Mouse (Mus musculus) limb, embryonic 14.5 days (tissue): ENCODE results near the gene Rmi1. TPM values are rescaled to one million over a fixed set of nuclear protein-coding genes. Genes with fewer than 3 reads are reported as not detected.
"Not testable (repeated sequence)": the region's sequence is repeated elsewhere in the genome, so short reads cannot be mapped to it uniquely, and the experiment has no call there.

Experiments
- ATAC-seq: fragments of 200-750 bp; cut with Nextera tagmentation; 2 replicates; pipeline ENCODE4 v1.8.0; 2017; ENCODE audit warnings: low read depth, moderate number of reproducible peaks, moderate TSS enrichment; ENCODE audit not compliant: low FRiP score
- DNase-seq: peaks from one replicate; pipeline ENCODE4 v3.0.0-alpha.2; 2015; ENCODE audit warnings: low spot score
- H3K27ac ChIP-seq: fragments of 300-500 bp; sonication (generic); replicated peaks from 2 replicates; pipeline ENCODE4 v1.5.1; 2014; ENCODE audit warnings: low read depth, mild to moderate bottlenecking, low read length, moderate library complexity, mixed read lengths
- H3K27me3 ChIP-seq: fragments of 300-500 bp; sonication (generic); 2 replicates; pipeline ENCODE4 v1.6.1; 2014; ENCODE audit warnings: low read length, mixed read lengths; ENCODE audit not compliant: control insufficient read depth, insufficient read depth
- H3K36me3 ChIP-seq: fragments of 300-500 bp; sonication (generic); 2 replicates; pipeline ENCODE4 v1.6.1; 2014; ENCODE audit warnings: mild to moderate bottlenecking, low read length, moderate library complexity, mixed read lengths; ENCODE audit not compliant: control insufficient read depth, insufficient read depth
- H3K4me1 ChIP-seq: fragments of 300-500 bp; sonication (generic); 2 replicates; pipeline ENCODE4 v1.6.1; 2014; ENCODE audit warnings: antibody characterized with exemption, low read length, mixed read lengths; ENCODE audit not compliant: control insufficient read depth, insufficient read depth
- H3K4me2 ChIP-seq: fragments of 300-500 bp; sonication (generic); replicated peaks from 2 replicates; pipeline ENCODE4 v1.6.1; 2014; ENCODE audit warnings: low read depth, mild to moderate bottlenecking, low read length, moderate library complexity; ENCODE audit not compliant: severe bottlenecking
- H3K4me3 ChIP-seq: fragments of 300-500 bp; sonication (generic); replicated peaks from 2 replicates; pipeline ENCODE4 v1.5.1; 2014; ENCODE audit warnings: low read length
- H3K9ac ChIP-seq: fragments of 300-500 bp; sonication (generic); 2 replicates; pipeline ENCODE4 v1.6.1; 2014; ENCODE audit warnings: mild to moderate bottlenecking, low read depth, low read length, moderate library complexity; ENCODE audit not compliant: severe bottlenecking
- H3K9me3 ChIP-seq: fragments of 300-500 bp; sonication (generic); 2 replicates; pipeline ENCODE4 v1.6.1; 2016; ENCODE audit warnings: low read length; ENCODE audit not compliant: control insufficient read depth
- POLR2A ChIP-seq: fragments of 200-500 bp; IDR thresholded peaks from 2 replicates; pipeline ENCODE4 v1.8.0; 2012; ENCODE audit warnings: inconsistent platforms, mild to moderate bottlenecking, moderate library complexity, borderline replicate concordance; ENCODE audit not compliant: insufficient read depth, insufficient read length; ENCODE audit errors: extremely low read depth
- WGBS: fragments of 180-500 bp; shearing (Covaris S2); extraction: QIAGEN DNeasy Blood & Tissue Kit; methylation state at CpG from one replicate; pipeline ENCODE4 v1.1.7; 2014; 5-methylcytosine and 5-hydroxymethylcytosine counted together
- microRNA counts: library from miRNA; unstranded; fragments of <30 nt; microRNA quantifications from one replicate; lab custom pipeline; 2016
- microRNA-seq: library from miRNA; unstranded; fragments of <30 nt; microRNA quantifications from one replicate; pipeline ENCODE4, GENCODE M21; 2016
- polyA plus RNA-seq, 2 experiments: library from polyadenylated mRNA; depleted of rRNA in 1 of 2; stranded (reverse) in 1 of 2; unstranded in 1 of 2; fragments of >200 nt; fragmentation: Nextera tagmentation in 1 of 2; extraction: Ambion mirVana in 1 of 2; gene quantifications; 2 replicates each; pipeline versions ENCODE4 v1.2.1 to v1.2.3; 2012 to 2014

The Rmi1 gene
- polyA plus RNA-seq, 2 experiments: 15.2 to 23.5 TPM

DNA sequence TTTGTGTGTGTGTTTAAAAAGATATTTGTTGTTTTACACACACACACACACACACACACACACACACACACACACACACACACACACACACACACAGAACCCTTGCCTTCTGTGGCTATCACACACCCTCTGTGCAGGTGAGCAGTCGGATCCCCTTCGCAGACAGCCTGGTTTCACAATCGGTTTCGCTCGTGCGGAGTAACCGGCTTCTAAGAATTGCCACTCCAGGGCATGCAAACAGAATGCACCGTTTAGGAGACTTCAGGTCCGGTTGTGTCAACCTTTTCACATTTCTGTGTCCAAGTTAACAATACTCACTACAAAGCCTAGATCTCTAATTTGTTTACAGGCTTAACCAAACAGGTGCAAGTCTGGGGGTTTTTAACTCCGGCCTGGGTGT is 51.5 kb downstream of the Rmi1 start:
- 17% methylated on average over 10 of the region's 10 CpGs for WGBS
- Histone ChIP-seq H3K4me2 (no peak overlapping the region), H3K27ac (no peak overlapping the region), H3K4me1 (peaks cover 7% of the 10 kb centered on the region), H3K36me3 (no peaks in the 10 kb centered on the region), H3K9me3 (no peaks in the 10 kb centered on the region), H3K9ac (no peak overlapping the region), H3K4me3 (0 out of 2 replicates have a peak overlapping the region, but pooled peaks have one; percentile 23), H3K27me3 (peaks cover 10% of the 10 kb centered on the region)
- no peak for DNase-seq
- no peak for TF ChIP-seq POLR2A
- no peak for ATAC-seq

DNA sequence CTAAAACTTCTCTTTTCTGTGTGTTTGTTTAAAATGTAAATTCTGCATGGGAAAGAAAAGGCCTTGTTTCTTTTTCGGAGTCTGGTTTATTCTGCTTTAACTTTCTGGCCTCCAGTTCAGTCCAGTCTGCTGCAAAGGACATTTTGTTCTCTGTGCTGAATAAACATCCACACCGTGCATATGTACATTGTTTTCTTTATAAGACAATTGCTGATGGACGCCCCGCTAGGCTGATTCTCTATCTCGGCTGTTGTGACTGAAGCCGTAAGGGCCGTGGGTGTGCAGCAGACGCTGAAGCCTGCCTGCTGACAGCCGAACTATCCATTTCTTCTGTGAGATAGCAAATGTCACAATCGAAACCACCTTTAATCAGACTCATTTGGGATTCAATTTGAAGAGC is 54.5 kb downstream of the Rmi1 start:
- H3K4me2 ChIP-seq: no peak overlapping the region
- H3K27ac ChIP-seq: no peak overlapping the region
- no peaks in the 10 kb centered on the region for H3K9me3 ChIP-seq
- peaks cover 7% of the 10 kb centered on the region for H3K27me3 ChIP-seq
- no peak overlapping the region for H3K9ac ChIP-seq
- H3K4me3 ChIP-seq: no peak overlapping the region
- peaks cover 7% of the 10 kb centered on the region for H3K4me1 ChIP-seq
- WGBS: 83% methylated on average over 10 of the region's 10 CpGs
- ATAC-seq (no peak), DNase-seq (no peak)
- TF ChIP-seq POLR2A: no peak
- no peaks in the 10 kb centered on the region for H3K36me3 ChIP-seq

GRCm38 (mm10) chr13:58458811-58459210 is 56.8 kb downstream of the Rmi1 start:
- not testable (repeated sequence) for DNase-seq, H3K27me3 ChIP-seq, ATAC-seq, H3K36me3 ChIP-seq, H3K9me3 ChIP-seq, H3K27ac ChIP-seq, H3K4me2 ChIP-seq, H3K4me3 ChIP-seq, H3K9ac ChIP-seq, H3K4me1 ChIP-seq
- 88% methylated on average over 6 of the region's 6 CpGs for WGBS

MicroRNAs encoded within 50 kb of the gene (microRNA counts, 519-probe panel; counts per million panel counts)
- 2,560 counts per million, percentile 44 among the panel's probes with 10 or more counts for microRNA mmu-miR-7a (lab: Ali Mortazavi, UCI)

Small RNA genes lying within 50 kb of the gene (microRNA-seq; reads per million reads assigned to microRNA genes)
- 51.5 reads per million, percentile 36 among the genes with 10 or more reads in this experiment for gene Mir7-1

Other genes with a start within 250 kb of the Rmi1 start
- 14.5 and 17.7 TPM in 2 replicates for gene Idnk, start 244.6 kb upstream of the Rmi1 start, polyA plus RNA-seq (2012; rRNA removed)
- gene Idnk, start 244.6 kb upstream of the Rmi1 start, polyA plus RNA-seq (2014; fragmentation: Nextera tagmentation; extraction: Ambion mirVana): 31.1 and 31.7 TPM in 2 replicates
- 78.5 and 92.2 TPM in 2 replicates for gene Ubqln1, start 186.6 kb upstream of the Rmi1 start, polyA plus RNA-seq (2012; rRNA removed)
- gene Ubqln1, start 186.6 kb upstream of the Rmi1 start, polyA plus RNA-seq (2014; fragmentation: Nextera tagmentation; extraction: Ambion mirVana): 86.5 and 92.3 TPM in 2 replicates
- gene Gkap1, start 126.5 kb upstream of the Rmi1 start, polyA plus RNA-seq (2012; rRNA removed): 18.8 and 27.3 TPM in 2 replicates
- gene Gkap1, start 126.5 kb upstream of the Rmi1 start, polyA plus RNA-seq (2014; fragmentation: Nextera tagmentation; extraction: Ambion mirVana): 30.9 and 33.5 TPM in 2 replicates
- 0.69 and 0.89 TPM in 2 replicates for gene Kif27, start 43.1 kb upstream of the Rmi1 start, polyA plus RNA-seq (2012; rRNA removed)
- gene Kif27, start 43.1 kb upstream of the Rmi1 start, polyA plus RNA-seq (2014; fragmentation: Nextera tagmentation; extraction: Ambion mirVana): 0.39 and 0.58 TPM in 2 replicates
- gene 2210016F16Rik, start 17.0 kb upstream of the Rmi1 start, polyA plus RNA-seq (2012; rRNA removed): 15.3 and 15.7 TPM in 2 replicates
- gene 2210016F16Rik, start 17.0 kb upstream of the Rmi1 start, polyA plus RNA-seq (2014; fragmentation: Nextera tagmentation; extraction: Ambion mirVana): 28.4 and 30.1 TPM in 2 replicates
- 816 and 883 TPM in 2 replicates for gene Hnrnpk, start 1.1 kb downstream of the Rmi1 start, polyA plus RNA-seq (2012; rRNA removed)
- gene Hnrnpk, start 1.1 kb downstream of the Rmi1 start, polyA plus RNA-seq (2014; fragmentation: Nextera tagmentation; extraction: Ambion mirVana): 1,312 and 1,461 TPM in 2 replicates
- gene Slc28a3, start 208.6 kb downstream of the Rmi1 start, polyA plus RNA-seq (2012; rRNA removed): 0.08 and 0.13 TPM in 2 replicates
- gene Slc28a3, start 208.6 kb downstream of the Rmi1 start, polyA plus RNA-seq (2014; fragmentation: Nextera tagmentation; extraction: Ambion mirVana): not detected in 2 replicates